Mouse (Mus musculus) left cerebral cortex, postnatal 36 days (tissue): ENCODE measurements around the gene Slc52a3. TPM values are rescaled to one million over a fixed set of nuclear protein-coding genes. Genes with fewer than 3 reads are reported as not detected.

ENCODE experiments used
- DNase-seq, 2 experiments: peaks; one replicate each; pipeline ENCODE4 v3.0.0; 2021 to 2022; ENCODE audit warnings: low spot score in 2 of 2, mixed read lengths in 1 of 2
- intact Hi-C: fragments of 180-260 bp; cut with DNase I; formaldehyde crosslinking; loops from one replicate; pipeline ENCODE4 v1.15.1; 2025
- microRNA-seq: library from miRNA; unstranded; fragments of <30 nt; microRNA quantifications from one replicate; pipeline ENCODE4 v1.2.0, GENCODE M21; 2022
- total RNA-seq, 2 experiments: library from RNA; stranded (reverse); gene quantifications; 2 replicates each; pipeline ENCODE4 v1.2.3; 2021

The Slc52a3 gene
- total RNA-seq, 2 experiments from 2014 or later: 2.2 to 3.2 TPM

DNA sequence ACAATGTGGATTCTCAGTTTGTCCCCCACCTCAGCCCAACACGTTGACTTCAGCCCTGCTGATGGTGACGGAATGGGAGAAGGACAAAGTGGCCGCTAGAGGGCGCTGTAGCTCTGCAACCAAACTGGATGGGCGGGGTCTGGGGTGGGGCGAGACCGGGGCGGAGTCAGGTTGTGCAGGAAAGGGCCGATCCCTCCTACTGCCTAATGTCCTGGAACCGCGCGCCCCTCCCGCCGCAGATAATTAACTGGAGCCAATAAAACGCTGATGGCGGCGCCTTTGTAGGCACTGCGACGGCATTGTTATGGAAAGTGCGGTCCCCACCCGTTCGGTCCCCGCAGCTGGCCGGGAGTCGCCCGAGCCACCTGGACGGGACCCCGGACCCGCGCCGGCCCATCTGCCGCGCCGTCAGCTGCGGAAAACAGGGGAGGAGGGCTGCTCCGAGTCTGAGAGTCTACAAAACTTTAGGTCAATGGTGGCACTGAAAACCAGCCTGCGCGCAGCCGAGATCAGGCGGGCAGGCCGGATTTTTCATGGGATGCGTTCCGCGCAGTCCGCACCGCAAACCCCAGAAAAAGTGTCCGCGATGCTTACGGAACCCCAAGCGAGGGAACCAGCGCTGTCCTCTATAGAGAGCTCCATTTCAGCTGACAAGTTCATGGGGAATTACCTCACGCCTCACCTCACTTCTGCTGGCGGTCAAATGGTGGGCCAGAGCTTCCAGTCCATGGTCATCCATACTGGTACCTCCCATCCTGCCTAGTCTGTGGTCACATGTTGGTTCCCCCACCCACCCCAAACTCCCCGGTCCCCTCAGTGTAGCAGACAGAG, 33.2 kb downstream of the Slc52a3 start:
- DNase-seq: peak; percentile 82 to 83
- intact Hi-C loops: loop anchor here (5.0 to 10.0 kb wide), 4 partner anchors 58 to 335 kb away; no protein-coding TSS in a partner anchor

DNA sequence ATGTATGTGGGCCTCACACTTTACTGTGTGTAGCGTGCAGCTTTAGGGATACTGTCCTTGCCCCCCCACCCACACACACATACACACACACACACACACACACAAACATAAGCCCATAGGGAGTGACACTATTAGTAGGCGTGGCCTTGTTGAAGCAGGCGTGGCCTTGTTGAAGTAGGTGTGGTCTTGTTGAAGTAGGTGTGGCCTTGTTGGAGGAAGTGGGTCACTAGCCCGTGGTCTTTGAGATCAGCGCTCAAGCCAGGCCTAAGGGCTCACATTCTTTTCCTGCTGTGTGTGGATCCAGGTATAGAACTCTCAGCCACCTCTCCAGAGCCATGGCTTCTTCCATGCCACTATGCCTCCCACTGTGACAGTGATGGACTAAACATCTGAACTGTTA, 34.7 kb downstream of the Slc52a3 start:
- no peak for DNase-seq
- intact Hi-C loops: no loop called here

DNA sequence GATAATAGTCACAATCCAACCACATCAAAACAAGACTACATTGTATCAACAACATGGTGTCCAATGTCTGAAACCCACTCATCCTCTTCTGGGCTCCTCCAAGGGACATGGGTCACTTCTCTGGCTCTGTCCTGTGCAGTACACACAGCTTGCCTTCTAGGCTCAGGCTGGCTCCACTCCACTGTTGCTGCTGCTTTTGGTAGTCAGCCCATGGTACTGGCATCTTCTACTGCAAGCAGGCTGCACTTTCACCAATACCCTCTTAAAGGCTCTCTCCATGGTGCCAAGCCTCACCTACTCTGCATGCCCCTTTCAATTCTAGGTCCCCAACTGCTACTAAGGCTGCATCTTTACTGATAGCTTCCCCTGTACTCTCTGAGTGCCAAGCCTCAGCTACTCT, 43.8 kb downstream of the Slc52a3 start:
- intact Hi-C loops: no loop called here
- DNase-seq: no peak

DNA sequence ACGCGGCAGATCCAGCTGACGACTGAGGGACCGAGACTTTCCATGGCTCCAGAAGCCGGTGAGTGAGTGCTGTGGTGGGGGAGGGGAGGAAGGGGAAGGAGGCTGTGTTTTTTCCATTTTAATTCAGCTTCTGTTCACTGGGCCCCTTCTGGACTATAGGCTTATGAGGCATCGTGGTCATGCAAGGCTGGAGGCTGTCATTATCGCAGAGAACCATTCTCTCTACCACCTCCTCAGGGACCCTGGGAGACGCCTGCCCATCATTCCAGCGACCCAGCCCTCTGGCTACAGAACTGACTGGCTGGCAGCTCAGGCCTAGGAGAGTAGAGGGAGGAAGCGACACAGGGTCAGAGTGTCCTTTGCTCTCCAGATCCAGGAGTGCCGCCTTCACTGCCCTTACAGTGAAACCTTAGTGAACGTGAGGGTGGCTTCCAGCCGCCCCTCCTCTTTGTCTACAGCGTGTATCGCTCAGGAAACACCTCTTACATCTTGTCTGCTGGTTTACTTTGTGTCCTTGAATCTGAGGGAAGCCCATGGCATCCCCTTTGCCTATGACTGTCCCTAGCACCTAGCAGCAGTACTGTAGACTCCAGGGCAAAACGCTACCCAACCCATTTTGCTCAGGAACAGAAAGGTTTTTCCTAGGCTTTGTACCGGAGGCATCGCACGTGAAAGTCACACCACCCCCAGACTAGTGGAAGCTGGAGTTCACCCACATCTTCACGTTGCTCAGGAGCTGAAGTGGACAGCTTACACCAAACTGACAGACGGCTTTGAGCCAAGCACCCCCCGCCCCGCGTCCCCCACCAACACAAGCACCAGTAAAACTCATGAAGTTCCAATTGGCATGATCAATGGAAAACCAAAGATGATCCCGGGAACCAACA, 51.0 kb downstream of the Slc52a3 start:
- intact Hi-C loops: loop anchor here (5.0 kb wide), 1 partner anchor 35 kb away; the partner anchor contains the start of gene Scrt2
- no peak for DNase-seq

DNA sequence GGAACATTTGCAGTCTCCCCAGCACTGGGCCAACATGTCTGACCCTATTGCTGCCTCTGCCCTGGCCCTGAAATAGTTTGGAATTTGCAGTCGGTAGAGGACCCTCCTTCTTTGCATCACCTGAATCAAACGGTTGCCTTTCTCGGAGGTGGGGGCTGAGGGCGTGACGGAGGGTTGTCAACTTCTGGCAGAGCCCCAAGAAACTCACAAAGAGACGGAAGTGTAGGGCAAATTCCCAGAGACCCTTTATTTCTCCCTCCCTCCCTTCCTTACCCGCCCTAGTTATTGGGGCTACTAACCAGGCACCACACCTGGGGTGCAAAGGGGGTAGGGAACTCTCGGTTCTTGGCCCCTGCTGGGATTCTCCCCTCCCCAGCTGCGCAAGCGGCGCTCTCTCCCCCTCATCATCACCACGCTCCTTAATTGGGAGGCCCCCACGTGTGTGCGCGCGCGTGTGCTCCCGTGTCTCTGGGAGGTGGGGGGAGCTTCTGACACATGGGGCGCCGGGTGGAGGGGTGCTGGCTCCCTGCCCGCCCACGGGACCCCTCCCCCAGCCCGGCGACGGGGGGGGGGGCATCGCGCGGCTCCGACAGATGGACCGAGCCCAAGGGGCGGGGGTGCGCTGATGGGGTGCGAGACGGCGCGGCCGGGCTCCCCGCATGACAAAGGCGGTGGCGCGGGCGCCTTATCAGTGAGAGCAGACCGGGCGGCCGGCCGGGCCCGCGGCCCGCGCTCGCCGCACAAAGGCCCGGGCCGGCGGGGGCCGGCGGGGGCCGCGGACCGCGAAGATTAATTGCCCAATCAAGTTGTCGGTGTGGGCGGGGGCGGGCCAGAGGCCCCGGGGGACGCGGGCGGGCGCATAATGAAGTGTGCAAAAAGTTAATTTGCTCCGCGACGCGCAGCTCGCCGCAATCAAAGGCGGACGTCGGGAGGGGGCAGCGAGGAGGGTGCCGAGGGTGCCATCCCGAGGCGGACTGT, 52.0 kb downstream of the Slc52a3 start:
- intact Hi-C loops: loop anchor here (5.0 kb wide), 1 partner anchor 34 kb away; the partner anchor contains the start of gene Scrt2
- DNase-seq: no peak

DNA sequence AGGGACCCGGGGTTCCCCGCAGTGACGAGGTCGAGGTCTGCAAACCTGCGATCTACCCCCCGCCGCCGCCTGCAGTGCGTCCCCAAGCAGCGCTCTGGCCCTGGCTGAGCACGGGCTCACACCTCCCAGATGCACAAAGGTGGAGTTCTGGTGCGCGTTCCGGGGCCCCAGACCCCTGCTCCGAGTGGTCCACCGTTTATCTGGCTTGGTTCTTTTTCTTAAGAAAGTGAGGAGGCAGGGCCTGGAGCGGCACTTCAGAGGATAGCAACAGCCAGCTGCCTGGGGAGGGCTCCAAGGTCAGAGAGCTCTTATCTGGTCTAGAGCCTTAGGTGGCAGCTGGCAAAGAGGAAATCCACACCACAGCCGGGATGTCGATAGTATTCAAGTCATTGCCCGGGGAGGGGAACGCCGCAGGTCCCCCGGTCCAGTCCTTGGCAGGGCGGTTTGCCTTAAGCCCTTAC, 52.7 kb downstream of the Slc52a3 start:
- intact Hi-C loops: loop anchor here (5.0 kb wide), 1 partner anchor 33 kb away; the partner anchor contains the start of gene Scrt2
- no peak for DNase-seq

DNA sequence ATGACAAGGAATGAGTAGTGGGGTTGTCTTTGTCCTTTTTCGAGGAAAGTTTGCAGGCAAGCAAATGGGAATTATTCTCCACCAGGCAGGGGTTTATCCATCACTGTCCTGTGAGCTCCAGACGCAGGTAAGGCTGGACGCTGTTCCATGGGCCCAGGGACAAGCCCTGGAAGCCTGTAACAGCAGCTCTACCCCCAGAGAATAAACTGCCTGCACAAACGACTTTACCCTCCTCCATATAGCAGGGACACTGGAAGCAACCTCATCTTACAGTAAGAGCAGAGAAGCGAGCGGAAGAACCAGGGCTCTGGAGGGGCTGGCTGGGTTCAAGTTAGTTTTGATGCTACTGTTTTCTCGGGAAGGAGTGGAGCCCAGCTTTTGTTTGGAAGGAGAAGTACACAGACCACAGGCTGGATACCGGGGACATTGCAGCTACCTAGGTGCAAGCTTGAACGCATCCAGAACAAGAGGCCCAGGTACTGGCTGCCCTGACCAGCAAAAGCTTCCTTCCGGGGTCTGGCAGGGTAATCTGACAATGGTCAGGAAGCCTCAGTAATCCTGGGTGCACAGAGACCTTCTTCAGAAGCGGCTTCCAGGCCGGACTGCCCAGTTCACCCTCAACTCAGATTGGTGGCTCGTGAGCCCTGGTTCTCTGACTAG, 53.4 kb downstream of the Slc52a3 start:
- no peak for DNase-seq
- intact Hi-C loops: loop anchor here (5.0 kb wide), 1 partner anchor 33 kb away; the partner anchor contains the start of gene Scrt2

DNA sequence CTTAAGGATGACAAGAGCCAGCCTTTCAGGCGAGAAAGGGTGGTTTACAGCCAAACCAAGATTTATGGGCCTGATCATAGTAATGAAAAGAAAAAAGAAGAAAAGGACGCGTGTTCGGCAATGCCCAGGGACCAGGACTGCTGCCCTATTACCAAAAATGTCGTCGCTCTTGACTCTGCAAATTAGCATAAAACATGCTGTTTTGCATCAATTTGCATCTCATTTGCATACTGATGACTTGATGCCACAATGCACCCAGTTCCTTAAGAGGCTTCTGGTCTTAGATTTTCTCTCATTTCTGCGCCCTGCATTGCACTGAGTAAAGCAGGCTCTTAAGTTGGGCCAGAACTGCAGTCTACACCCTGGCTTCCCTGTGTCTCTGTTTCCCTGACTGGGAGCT, 54.0 kb downstream of the Slc52a3 start:
- DNase-seq: no peak
- intact Hi-C loops: no loop called here

DNA sequence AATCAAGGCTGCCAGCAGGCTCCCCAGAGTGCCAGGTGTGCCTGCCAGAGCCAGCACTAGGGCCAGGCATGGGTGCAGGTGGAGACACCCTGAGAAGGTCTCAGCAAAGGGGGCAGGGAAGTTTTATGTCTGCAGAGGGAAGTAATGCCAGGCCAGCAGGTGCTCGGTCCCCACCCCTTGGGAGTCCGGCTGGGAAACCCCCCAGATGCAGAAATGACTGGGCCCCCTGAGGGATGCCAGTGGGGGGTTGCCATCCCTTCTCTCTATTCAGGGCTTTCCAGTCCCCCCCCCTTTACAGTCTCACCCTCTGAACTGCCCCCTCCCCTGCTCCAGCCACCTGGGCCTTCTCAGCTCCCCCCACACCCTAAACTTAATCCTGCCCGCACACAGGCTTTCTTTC, 55.7 kb downstream of the Slc52a3 start:
- DNase-seq: no peak
- intact Hi-C loops: no loop called here

DNA sequence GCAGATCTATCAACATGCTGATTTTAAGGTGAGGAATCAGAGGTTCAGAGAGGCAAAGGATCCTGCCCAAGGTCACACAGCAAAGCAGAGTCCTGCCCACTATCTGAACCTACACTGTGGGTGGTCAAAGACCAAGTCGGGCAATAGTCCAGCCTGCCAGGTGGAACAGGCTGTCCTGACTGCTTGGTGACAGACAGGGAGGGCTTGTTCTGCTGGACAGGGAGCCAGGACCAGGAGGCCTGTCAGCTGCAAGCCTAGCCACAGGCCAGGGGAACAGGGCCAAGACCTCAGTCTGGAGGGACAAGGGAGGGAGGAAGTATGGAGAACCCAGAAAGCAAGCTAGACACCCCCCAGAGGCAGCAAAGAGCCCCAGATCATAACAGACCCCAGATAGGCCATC, 59.1 kb downstream of the Slc52a3 start:
- intact Hi-C loops: no loop called here
- DNase-seq: no peak

DNA sequence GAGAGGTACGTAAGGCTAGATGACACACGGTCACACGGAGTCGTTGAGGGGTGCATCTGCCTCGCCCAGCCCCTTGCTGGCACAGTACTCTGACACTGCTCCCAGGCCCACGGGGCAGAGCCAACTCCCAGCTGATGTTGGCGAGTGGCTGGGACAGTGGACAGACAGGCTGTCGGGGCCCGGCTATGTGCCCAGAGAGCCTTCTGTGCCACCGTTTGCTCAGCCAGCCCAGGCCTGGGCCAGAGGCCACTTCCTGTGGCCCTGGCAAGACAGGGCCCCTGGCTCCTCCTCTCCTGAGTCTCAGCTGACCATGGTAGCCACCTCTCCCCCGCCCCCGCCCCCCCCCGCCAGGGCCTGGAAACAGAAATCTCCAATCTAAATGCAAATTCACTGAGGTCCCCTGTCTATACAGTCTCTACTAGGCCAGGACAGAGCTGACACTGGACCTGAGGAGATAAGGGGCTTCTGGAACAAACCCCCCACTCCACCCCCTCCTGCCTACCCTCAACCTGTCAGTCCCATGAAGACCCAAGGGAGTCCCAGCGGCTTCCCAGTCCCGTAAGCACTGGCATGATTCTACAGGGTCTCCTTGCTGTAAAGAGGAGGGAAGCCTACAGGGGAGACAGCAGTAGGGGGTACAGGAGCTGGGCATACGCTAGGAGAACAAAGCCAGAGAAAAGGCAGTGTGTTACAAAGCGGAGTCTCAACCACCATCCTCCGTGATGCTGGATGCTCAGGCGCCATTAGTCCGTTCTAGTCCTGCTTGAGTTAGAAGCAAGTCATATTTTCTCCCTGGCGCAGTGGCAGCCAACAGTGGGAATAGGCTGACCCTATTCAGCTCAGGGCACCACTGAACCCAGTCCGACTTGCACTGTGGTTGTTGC, 60.3 kb downstream of the Slc52a3 start:
- DNase-seq: no peak
- intact Hi-C loops: no loop called here

DNA sequence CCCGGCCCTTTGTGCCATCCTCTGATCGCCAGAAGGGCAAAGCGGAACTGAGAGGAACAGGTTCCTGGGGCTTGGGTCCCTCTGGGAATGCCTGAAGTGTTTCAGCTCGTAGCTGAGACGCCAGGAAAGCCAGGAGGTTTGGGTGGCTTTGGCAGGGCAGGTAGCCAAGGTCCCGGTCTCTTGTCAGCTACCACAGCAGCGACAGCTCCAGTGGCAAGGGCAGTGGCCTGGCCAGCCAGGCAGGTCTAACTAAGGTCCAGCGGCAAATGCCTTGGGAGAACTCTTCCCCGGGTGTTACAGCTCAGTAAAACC, 60.9 kb downstream of the Slc52a3 start:
- no peak for DNase-seq
- intact Hi-C loops: no loop called here

Small RNA genes lying within 50 kb of the gene (microRNA-seq; reads per million reads assigned to microRNA genes)
- not detected for gene Mir1953

Other genes with a start within 250 kb of the Slc52a3 start
- gene Rspo4, start 153.6 kb upstream of the Slc52a3 start, total RNA-seq: not detected
- gene Angpt4, start 85.3 kb upstream of the Slc52a3 start, total RNA-seq: under 1 TPM in 1 of 2 experiments, not detected in 1; 0.16 TPM
- gene Fam110a, start 16.3 kb upstream of the Slc52a3 start, total RNA-seq: 1 to 10 TPM; 7.5 to 8.9 TPM
- 10 to 100 TPM; 14.5 to 18.5 TPM for gene Scrt2, start 85.0 kb downstream of the Slc52a3 start, total RNA-seq
- gene Srxn1, start 109.0 kb downstream of the Slc52a3 start, total RNA-seq: 10 to 100 TPM; 91.1 to 94.2 TPM
- gene Tcf15, start 147.1 kb downstream of the Slc52a3 start, total RNA-seq: 1 to 10 TPM in 1 of 2 experiments, under 1 TPM in 1; 0.89 to 1.4 TPM
- gene Csnk2a1, start 230.3 kb downstream of the Slc52a3 start, total RNA-seq: 100 to 1,000 TPM in 1 of 2 experiments, 10 to 100 TPM in 1; 96.2 to 111 TPM